Comparison of ENCODE assay signal across 22 mouse cellular contexts in the genomic region with DNA sequence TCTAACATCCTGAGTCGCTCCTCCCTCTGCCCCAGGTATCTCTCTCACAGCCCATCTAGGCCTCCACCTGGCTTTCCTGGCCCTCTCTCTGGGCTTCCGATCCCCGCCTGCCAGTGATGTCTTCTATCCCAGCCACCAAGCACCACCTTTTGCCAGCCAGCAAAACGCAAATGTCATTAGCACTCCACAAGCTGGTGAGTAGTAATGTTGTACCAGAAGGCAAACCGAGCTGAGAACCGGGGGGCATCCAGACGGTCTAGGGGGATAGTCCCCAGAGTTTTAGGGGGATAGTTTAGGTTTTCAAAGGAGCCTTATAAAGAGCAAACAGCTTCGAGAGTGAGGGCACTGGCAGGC. TPM values are rescaled to one million over a fixed set of nuclear protein-coding genes. Genes with fewer than 3 reads are reported as not detected.
DNase-seq lines count a peak whose midpoint lies in the region; ATAC-seq lines count a peak whose summit lies in the region.
"Had no signal": no experiment of that assay in that cellular context is flagged by ENCODE, and none has a peak within 500 bp of the region (broad histone marks: within the 10 kb centered on the region; RNA-seq: fewer than 3 reads in every experiment).

No protein-coding gene starts in this region.

- ATAC-seq in cerebellum, adult (ENCODE audit: insufficient number of reproducible peaks, low FRiP score, low TSS enrichment): peak; percentile 21; the same call in 1 of the 2 replicates
- ATAC-seq: activated CD4-positive, CD25-positive, alpha-beta regulatory T cell, adult 4 months; intestine, postnatal 0 days; midbrain, embryonic 13.5 days had no signal

- no peak for DNase-seq in cerebellum, postnatal 4 days (ENCODE audit: low spot score in 2 of 2)
- peak; percentile 47 to 59 for DNase-seq in layer of hippocampus, postnatal 10 days (ENCODE audit: low spot score in 2 of 2)
- no peak for DNase-seq in layer of hippocampus, adult 11-12 months (ENCODE audit: low spot score)
- peak; percentile 62 for DNase-seq in cerebellum, adult 18-20 months
- peak; percentile 43 to 45 for DNase-seq in cerebellum, postnatal 14 days
- DNase-seq in adrenal gland, postnatal 10 days: no peak
- no peak for DNase-seq in ovary, postnatal 14 days (ENCODE audit: low spot score)
- DNase-seq: adrenal gland, adult 2 months; gastrocnemius, postnatal 25 days; heart, adult 11 months; heart, postnatal 36 days; kidney, adult 9 months; kidney, postnatal 10 days; lung, embryonic 14.5 days; lung, postnatal 36 days; retina, postnatal 1 day; thymus, adult 18-20 months; thymus, postnatal 25 days had no signal

RNA-seq across cellular contexts. Expression of gene Trp53i11, which starts 56.7 kb away (rescaled TPM):
- total RNA-seq in layer of hippocampus, postnatal 10 days (2021): 10 to 100 TPM; 50.8 to 51.5 TPM
- 10 to 100 TPM; 87.9 to 89.8 TPM for total RNA-seq in adrenal gland, postnatal 10 days (2021)

Comparison
In these comparisons a context has a peak if more than half of its experiments do, and no peak if none do; other contexts are left out.
1. DNase-seq: peak in layer of hippocampus, postnatal 10 days (2 of 2), cerebellum, adult 18-20 months (2 of 2) and cerebellum, postnatal 14 days (2 of 2); none in cerebellum, postnatal 4 days (0 of 2), layer of hippocampus, adult 11-12 months (single experiment), adrenal gland, postnatal 10 days (single experiment) and ovary, postnatal 14 days (single experiment).